Mouse (Mus musculus): ENCODE data around the gene Fam183b.
"Not testable (repeated sequence)": the region's sequence is repeated elsewhere in the genome, so short reads cannot be mapped to it uniquely, and the experiment has no call there.

Fam183b gene

GRCm38 (mm10) chr11:58772888-58773287 lies 28.9 kb downstream of the Fam183b start, which contains the start of gene Olfr315:
Gene Olfr315 (plus strand): TSS chr11:58773188.
- DNase-seq (ENCODE audit: low spot score in 2 of 2): no peak

GRCm38 (mm10) chr11:58752434-58752833 lies 49.3 kb downstream of the Fam183b start, which contains the start of gene Olfr316:
Gene Olfr316 (plus strand): TSS chr11:58752734.
- no peak for DNase-seq (ENCODE audit: low spot score in 2 of 2)

- DNase-seq (ENCODE audit: low spot score in 2 of 2): not testable (repeated sequence)
These were observed 50.7 kb downstream of the Fam183b start for GRCm38 (mm10) chr11:58751096-58751495.

Measured in thymus, postnatal 10 days (tissue).